Mouse (Mus musculus) mature B cell (primary cell): ENCODE measurements around the gene Gm12830.

Experiments
- in situ Hi-C: fragments of 300-500 bp; cut with MboI; formaldehyde crosslinking; loops from 2 replicates; pipeline ENCODE4 v1.14.3; 2019

Gm12830 gene

GRCm38 (mm10) chr4:114821567-114822192 is at the start of gene Gm12830:
TSS of gene Gm12830 (plus strand) at chr4:114821722.
- in situ Hi-C loops = no loop called here

- in situ Hi-C loops = no loop called here
Observed at GRCm38 (mm10) chr4:114773316-114773715, 48.2 kb upstream of the Gm12830 start.

- in situ Hi-C loops = no loop called here
Observed at GRCm38 (mm10) chr4:114777625-114778202, 43.8 kb upstream of the Gm12830 start.

- in situ Hi-C loops = no loop called here
Observed at GRCm38 (mm10) chr4:114778716-114779474, 42.6 kb upstream of the Gm12830 start.

DNA sequence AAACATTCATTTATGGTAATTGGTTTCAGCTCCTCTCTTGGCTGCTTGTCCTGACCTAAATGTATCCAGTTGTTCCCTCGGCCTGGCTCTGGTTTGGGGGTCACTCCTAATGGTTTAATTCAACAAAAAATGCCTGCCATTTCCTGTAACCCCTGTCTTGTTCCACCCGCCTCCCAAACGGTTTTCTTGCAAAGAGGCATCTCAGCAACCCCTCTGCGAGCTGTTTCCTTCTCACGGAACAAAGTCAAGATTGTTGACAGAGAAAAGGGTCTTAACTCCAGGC is 42.1 kb upstream of the Gm12830 start:
- in situ Hi-C loops = no loop called here

DNA sequence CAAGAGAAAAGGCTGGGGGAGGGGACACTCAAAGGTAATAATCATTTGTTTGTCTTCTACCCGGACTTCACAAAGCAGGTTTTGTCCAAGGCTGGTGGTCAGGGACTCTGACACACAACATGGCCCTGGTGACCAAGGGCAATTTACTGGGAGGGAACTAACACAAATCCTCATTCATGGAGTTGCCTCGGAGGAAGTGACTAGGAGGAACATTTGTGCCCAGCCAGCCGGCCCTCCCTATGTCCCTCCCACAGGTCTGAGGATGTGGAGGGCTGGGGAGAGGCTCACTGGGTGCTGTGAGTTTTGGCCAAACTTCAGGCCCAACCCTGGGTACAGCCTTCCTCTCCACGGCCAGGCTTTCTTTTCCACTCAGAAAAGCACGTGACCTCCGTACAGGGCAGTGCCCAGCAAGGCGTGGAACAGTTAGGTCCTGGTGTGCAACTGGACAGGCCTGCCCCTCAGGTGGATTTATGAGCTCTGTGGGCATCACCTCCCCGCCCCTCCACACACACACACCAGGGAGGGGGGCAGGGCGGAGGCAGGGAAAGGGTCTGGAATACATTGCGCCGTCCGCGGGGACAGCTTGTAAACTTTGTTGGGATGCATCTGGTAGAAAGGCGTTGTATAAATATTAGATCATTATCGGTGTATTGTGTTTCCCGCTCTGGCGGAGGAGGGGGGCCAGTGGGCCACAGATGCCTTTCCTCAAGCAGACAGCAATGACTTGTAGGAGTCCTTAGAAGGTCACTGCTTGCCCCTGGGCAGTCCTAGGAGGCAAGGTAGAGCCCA is 41.6 kb upstream of the Gm12830 start:
- in situ Hi-C loops = no loop called here

DNA sequence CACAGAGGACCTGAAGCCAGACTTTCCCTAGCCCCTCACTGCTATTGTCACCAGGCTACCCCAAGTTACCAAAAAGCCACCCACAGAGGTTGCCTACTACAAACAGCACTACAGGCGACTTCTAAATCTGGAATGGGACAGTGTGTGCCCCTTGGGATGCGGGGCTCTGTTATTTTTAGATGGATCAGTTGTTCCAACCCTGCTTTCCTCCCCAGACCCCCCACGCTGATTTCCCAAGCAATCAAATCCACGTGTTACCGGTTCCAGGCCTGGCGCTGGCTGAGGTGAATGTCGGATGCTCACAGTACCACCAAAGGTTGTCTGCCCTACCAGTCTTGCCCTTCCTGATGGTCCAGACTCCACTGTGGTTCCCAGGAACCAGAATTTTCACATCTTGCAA is 38.7 kb upstream of the Gm12830 start:
- in situ Hi-C loops = no loop called here

GRCm38 (mm10) chr4:114784735-114785134 is 36.8 kb upstream of the Gm12830 start:
- in situ Hi-C loops = no loop called here

DNA sequence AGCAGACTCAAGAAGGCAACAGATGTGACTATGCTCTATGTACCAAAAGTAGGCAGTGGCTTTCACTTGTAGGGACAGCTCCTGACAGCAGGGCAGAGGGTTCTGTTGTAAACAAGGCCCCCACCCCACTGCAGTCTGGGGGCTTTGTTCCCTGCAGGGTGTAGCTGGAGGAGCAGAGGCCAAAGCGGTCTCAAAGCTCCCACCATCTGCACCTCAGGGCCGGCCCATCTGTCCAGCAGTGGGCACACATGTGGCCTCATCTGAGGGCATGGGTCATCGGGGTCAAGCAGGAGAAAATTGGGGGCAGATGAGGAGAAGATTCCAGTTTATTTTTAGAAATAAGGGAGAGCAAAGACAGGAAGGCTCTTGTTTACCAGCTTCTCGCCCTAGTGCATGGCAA is 32.7 kb upstream of the Gm12830 start:
- in situ Hi-C loops = no loop called here

DNA sequence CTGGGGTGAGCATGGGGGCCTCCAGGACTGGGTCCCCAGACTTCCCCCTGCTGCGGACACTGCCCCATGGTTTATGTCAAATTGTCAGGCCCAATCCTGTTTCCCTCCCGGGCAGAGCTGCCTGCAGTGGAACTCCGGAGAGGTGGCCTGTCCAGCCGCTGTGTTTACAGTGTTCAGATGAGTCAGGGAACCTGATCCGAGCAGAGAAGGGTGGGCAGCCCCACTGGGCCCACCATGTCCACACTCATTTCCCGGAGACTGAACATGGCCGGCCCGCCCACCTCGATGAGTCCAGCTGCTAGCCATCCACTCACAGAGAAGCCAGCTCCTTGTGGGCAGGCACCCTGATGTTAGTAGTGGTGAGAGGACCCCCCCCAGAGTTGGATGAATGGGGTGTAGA is 29.9 kb upstream of the Gm12830 start:
- in situ Hi-C loops = no loop called here

GRCm38 (mm10) chr4:114793836-114794235 is 27.7 kb upstream of the Gm12830 start:
- in situ Hi-C loops = no loop called here

DNA sequence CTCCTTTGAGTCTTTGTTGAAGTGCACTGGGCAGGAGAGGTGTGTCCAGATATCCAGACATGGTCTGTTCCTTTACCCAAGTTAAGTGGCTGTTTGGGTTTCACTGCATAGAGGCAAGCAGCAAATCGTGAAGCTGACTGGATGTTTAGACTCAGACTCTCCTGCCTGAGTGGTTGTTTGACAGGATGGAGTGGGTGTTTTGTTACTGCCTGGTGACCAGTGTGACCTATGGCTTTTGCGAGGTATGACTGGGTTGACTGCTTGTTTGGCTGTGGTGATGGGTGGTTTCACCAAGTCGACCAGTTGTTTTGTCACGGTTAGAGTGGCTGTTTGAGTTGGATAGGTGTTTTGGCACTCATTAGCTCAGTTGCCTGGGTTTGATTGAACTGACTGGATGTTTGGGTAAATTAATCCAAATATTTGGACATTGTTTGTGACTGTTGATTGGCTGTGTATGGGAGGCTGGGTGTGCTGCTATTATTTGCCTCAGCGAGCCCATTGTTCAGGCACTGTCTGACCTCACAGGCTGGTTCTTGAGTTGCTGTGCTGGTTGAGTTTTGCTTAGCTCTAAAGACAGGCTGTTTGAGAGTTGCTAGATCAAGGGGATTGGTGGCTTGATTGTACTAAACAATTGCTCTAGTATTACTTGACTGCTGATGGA is 24.1 kb upstream of the Gm12830 start:
- in situ Hi-C loops = no loop called here

- in situ Hi-C loops = no loop called here
Observed at GRCm38 (mm10) chr4:114798041-114798624, 23.4 kb upstream of the Gm12830 start.

GRCm38 (mm10) chr4:114804096-114804495 is 17.4 kb upstream of the Gm12830 start:
- in situ Hi-C loops = no loop called here

- in situ Hi-C loops = no loop called here
Observed at GRCm38 (mm10) chr4:114818963-114819702, 2.4 kb upstream of the Gm12830 start.

DNA sequence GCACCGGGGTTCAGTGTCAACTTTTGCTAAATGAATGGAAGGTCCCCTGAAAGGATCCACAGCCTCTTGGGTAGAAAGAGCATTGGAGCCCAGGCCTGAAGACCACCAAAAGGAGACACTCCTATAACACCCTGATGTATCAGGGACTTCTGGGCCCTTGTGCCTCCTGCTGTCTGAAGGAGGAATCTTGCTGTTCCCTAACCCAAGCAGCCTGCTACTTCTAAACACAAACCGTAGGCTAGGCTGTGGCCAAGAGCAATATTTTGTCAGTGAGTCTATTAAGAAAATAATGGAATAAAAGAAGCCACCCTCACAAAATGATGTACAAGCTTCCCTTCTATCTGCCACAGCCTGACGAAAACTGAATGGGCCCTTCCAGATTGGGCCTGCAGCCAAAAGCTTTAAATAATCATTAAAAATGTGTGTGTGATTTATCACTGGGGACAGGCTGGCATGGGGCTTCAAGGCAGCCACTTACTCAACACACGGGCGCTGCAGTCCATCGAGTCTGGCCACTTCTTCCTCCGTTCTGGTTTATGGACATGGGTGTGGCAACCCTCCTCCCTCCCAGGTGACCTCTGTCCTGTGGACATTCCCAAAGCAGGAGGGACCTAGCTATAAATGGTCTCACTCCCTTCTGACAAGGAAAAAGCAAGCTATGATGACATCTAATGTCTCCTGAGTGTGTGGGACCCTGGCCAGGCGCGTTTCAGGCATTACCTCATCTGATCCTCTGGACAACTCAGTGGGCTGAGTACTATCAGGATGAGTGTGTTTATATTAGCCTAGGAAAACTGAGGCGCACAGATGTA is 13.5 kb downstream of the Gm12830 start:
- in situ Hi-C loops = no loop called here

GRCm38 (mm10) chr4:114841336-114841920 is 19.9 kb downstream of the Gm12830 start:
- in situ Hi-C loops = no loop called here

GRCm38 (mm10) chr4:114842376-114842960 is 20.9 kb downstream of the Gm12830 start:
- in situ Hi-C loops = no loop called here

GRCm38 (mm10) chr4:114843097-114843721 is 21.7 kb downstream of the Gm12830 start:
- in situ Hi-C loops = no loop called here
